Mouse (Mus musculus): ENCODE results near the gene Nrxn1. TPM values are rescaled to one million over a fixed set of nuclear protein-coding genes. Genes with fewer than 3 reads are reported as not detected.

Nrxn1 gene
- total and polyA plus RNA-seq, 3 experiments: not detected

DNA sequence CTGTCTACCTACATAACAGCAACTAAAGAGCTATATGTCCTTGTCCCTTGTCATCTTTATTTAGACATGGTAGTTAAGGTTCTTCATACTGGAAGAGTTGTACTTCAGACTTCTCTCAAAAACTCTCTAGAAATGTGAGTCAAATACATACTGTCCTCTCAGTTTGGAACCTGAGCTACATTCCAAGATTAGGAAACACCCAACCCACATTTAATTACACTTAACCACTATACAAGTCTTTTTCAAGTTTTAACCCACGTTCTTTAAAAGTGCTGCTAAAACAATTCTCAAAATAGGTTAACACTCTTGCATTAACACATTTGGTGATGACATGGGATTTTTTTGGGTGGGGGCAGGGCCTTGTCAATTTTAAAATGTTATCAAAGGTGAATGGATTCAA is 759.4 kb downstream of the Nrxn1 start:
- DNase-seq (ENCODE audit: extremely low read depth): no peak
- no peaks in the 10 kb centered on the region for H3K79me2 ChIP-seq (replicated peaks; ENCODE audit: control insufficient read depth, extremely low read depth, insufficient read depth, poor library complexity, severe bottlenecking)
- peaks cover 15% of the 10 kb centered on the region for H3K9me3 ChIP-seq (replicated peaks; ENCODE audit: low read length)
- H3K27ac ChIP-seq (ENCODE audit: insufficient read depth, low read depth): no peak overlapping the region
- no peaks in the 10 kb centered on the region for H3K36me3 ChIP-seq (replicated peaks in 1 of 2; ENCODE audit: control insufficient read depth in 1 of 2, insufficient read depth in 1 of 2, low read length in 1 of 2)
- in situ Hi-C loops (cut with MboI; ENCODE audit: low pct_ligation_motif_present, low pct_unique_long_range_greater_than_20kb, low sequenced_read_pairs) (no loop called here), dilution Hi-C loops (cut with MboI; ENCODE audit: extremely low pct_ligation_motif_present, extremely low pct_unique_long_range_greater_than_20kb, low sequenced_read_pairs) (no loop called here)
- no peaks in the 10 kb centered on the region for H3K4me1 ChIP-seq (ENCODE audit: control insufficient read depth in 1 of 2, insufficient read depth in 2 of 2)
- H3K4me2 ChIP-seq (ENCODE audit: insufficient read depth, low read depth, poor library complexity, severe bottlenecking): no peak overlapping the region
- no peak for TF ChIP-seq NRF1 (IDR thresholded peaks at IDR 0.05; ENCODE audit: low read depth, low read length)
- no peak for TF ChIP-seq SIN3A (IDR thresholded peaks at IDR 0.05; ENCODE audit: low read length)
- no peak for TF ChIP-seq BHLHE40 (IDR thresholded peaks at IDR 0.05; ENCODE audit: low read depth, low read length)
- no peak for TF ChIP-seq CTCF (conservative IDR thresholded peaks at IDR 0.05 in 1 of 2, IDR thresholded peaks at IDR 0.05 in 1 of 2; ENCODE audit: low read depth in 2 of 2, low read length in 2 of 2)
- no peak for TF ChIP-seq RAD21 (IDR thresholded peaks at IDR 0.05; ENCODE audit: low read depth, low read length)
- TF ChIP-seq EP300 (IDR thresholded peaks at IDR 0.05; ENCODE audit: low read length): no peak
- no peak for TF ChIP-seq SMC3 (IDR thresholded peaks at IDR 0.05; ENCODE audit: low read depth, low read length)
- no peak for TF ChIP-seq CHD1 (IDR thresholded peaks at IDR 0.05; ENCODE audit: low read depth, low read length)
- TF ChIP-seq E2F4 (IDR thresholded peaks at IDR 0.05; ENCODE audit: insufficient replicate concordance, low read depth, low read length): no peak
- TF ChIP-seq MAFK (IDR thresholded peaks at IDR 0.05; ENCODE audit: insufficient replicate concordance, low read length): no peak
- TF ChIP-seq MYC (IDR thresholded peaks at IDR 0.05; ENCODE audit: low read depth, low read length): no peak
- no peak for TF ChIP-seq GABPA (IDR thresholded peaks at IDR 0.05; ENCODE audit: insufficient replicate concordance, low read depth, low read length)
- no peak for TF ChIP-seq POLR2A (IDR thresholded peaks at IDR 0.05; ENCODE audit: low read depth, low read length)
- no peaks in the 10 kb centered on the region for H3K27me3 ChIP-seq (replicated peaks)
- no peak overlapping the region for H3K9ac ChIP-seq (ENCODE audit: insufficient read depth, low read depth)
- H3K4me3 ChIP-seq (replicated peaks in 1 of 3; ENCODE audit: low read depth in 2 of 3, low read length in 2 of 3, poor library complexity in 1 of 3): no peak overlapping the region

DNA sequence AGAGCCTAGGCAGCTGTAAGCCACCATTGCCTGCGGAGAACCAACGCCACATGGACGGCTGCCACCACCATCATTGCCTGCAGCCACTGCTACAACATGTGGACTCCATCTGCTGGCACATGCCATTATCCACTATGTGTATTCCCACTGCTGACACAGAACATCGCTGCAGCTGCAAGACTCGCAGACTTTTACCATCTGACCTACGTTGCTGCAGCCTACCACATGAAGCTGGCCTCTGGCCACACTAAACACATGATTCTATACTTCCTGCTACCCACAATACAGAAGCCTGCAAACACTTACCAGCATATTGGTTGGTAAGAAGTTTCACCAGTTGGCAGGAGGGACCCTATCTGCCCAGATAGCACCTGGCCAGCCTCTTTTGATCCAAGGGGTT is 769.2 kb downstream of the Nrxn1 start:
- in situ Hi-C loops (cut with MboI; ENCODE audit: low pct_ligation_motif_present, low pct_unique_long_range_greater_than_20kb, low sequenced_read_pairs) (no loop called here), dilution Hi-C loops (cut with MboI; ENCODE audit: extremely low pct_ligation_motif_present, extremely low pct_unique_long_range_greater_than_20kb, low sequenced_read_pairs) (no loop called here)
- H3K27me3 ChIP-seq (replicated peaks): no peaks in the 10 kb centered on the region
- DNase-seq (ENCODE audit: extremely low read depth): no peak
- no peak overlapping the region for H3K4me3 ChIP-seq (replicated peaks in 1 of 3; ENCODE audit: low read depth in 2 of 3, low read length in 2 of 3, poor library complexity in 1 of 3)
- H3K9ac ChIP-seq (ENCODE audit: insufficient read depth, low read depth): no peak overlapping the region
- TF ChIP-seq CHD2 (IDR thresholded peaks at IDR 0.05; ENCODE audit: low read length) (no peak), JUND (conservative IDR thresholded peaks at IDR 0.05; ENCODE audit: low read depth, low read length) (no peak), ZNF384 (IDR thresholded peaks at IDR 0.05; ENCODE audit: low read depth, low read length) (no peak), RCOR1 (conservative IDR thresholded peaks at IDR 0.05; ENCODE audit: low read depth, low read length) (no peak), UBTF (IDR thresholded peaks at IDR 0.05; ENCODE audit: low read depth, low read length) (no peak), POLR2AphosphoS2 (IDR thresholded peaks at IDR 0.05; ENCODE audit: low read depth, low read length) (no peak), MEF2A (IDR thresholded peaks at IDR 0.05; ENCODE audit: borderline replicate concordance, low read depth, low read length) (no peak), ELF1 (IDR thresholded peaks at IDR 0.05; ENCODE audit: low read depth, low read length) (no peak), POLR2A (IDR thresholded peaks at IDR 0.05; ENCODE audit: low read depth, low read length) (no peak)
- H3K9me3 ChIP-seq (replicated peaks; ENCODE audit: low read length): peaks cover 23% of the 10 kb centered on the region
- no peak overlapping the region for H3K27ac ChIP-seq (ENCODE audit: insufficient read depth, low read depth)
- no peaks in the 10 kb centered on the region for H3K79me2 ChIP-seq (replicated peaks; ENCODE audit: control insufficient read depth, extremely low read depth, insufficient read depth, poor library complexity, severe bottlenecking)
- no peaks in the 10 kb centered on the region for H3K4me1 ChIP-seq (ENCODE audit: control insufficient read depth in 1 of 2, insufficient read depth in 2 of 2)
- H3K36me3 ChIP-seq (replicated peaks in 1 of 2; ENCODE audit: control insufficient read depth in 1 of 2, insufficient read depth in 1 of 2, low read length in 1 of 2): no peaks in the 10 kb centered on the region
- H3K4me2 ChIP-seq (ENCODE audit: insufficient read depth, low read depth, poor library complexity, severe bottlenecking): no peak overlapping the region
